ENCODE assay signal across 10 mouse cellular contexts in genomic region chr11:88901341-88901802, GRCm38 (mm10). TPM values are rescaled to one million over a fixed set of nuclear protein-coding genes. Genes with fewer than 3 reads are reported as not detected.
DNase-seq lines count a peak whose midpoint lies in the region; ATAC-seq and TF ChIP-seq lines count a peak whose summit lies in the region.
"Had no signal": no experiment of that assay in that cellular context is flagged by ENCODE, and none has a peak within 500 bp of the region (broad histone marks: within the 10 kb centered on the region; RNA-seq: fewer than 3 reads in every experiment).

No protein-coding gene starts in this region.

- no peak for TF ChIP-seq CTCF in lung, adult 2 months (IDR thresholded peaks at IDR 0.05; ENCODE audit: insufficient read depth, low read length)

- H3K9ac ChIP-seq in lung, embryonic 15.5 days: no peak overlapping the region
- H3K9ac ChIP-seq in heart, embryonic 13.5 days: peak overlapping the region; percentile 17
- no peak overlapping the region for H3K9ac ChIP-seq in intestine, embryonic 16.5 days (ENCODE audit: low read depth, low read length)
- H3K9ac ChIP-seq: liver, embryonic 14.5 days had no signal

- H3K36me3 ChIP-seq in lung, embryonic 15.5 days: no peaks in the 10 kb centered on the region
- H3K36me3 ChIP-seq in heart, embryonic 13.5 days: no peaks in the 10 kb centered on the region
- H3K36me3 ChIP-seq in intestine, embryonic 16.5 days (ENCODE audit: control insufficient read depth, insufficient read depth, low read length): no peaks in the 10 kb centered on the region
- H3K36me3 ChIP-seq: G1E had no signal

- no peak for DNase-seq in lung, adult 2 months
- peak; percentile 57 to 81 for DNase-seq in kidney, postnatal 25 days
- no peak for DNase-seq in yolk sac, embryonic 10.5 days (ENCODE audit: low spot score)
- DNase-seq: cerebellum, postnatal 25 days had no signal

- H3K27ac ChIP-seq in lung, embryonic 15.5 days: peak overlapping the region; percentile 54
- H3K27ac ChIP-seq in heart, embryonic 13.5 days (replicated peaks): peak overlapping the region; percentile 80
- no peak overlapping the region for H3K27ac ChIP-seq in intestine, embryonic 16.5 days (ENCODE audit: low read length)
- H3K27ac ChIP-seq: liver, embryonic 14.5 days had no signal

- no peaks in the 10 kb centered on the region for H3K27me3 ChIP-seq in lung, embryonic 15.5 days
- no peaks in the 10 kb centered on the region for H3K27me3 ChIP-seq in heart, embryonic 13.5 days (replicated peaks)
- no peaks in the 10 kb centered on the region for H3K27me3 ChIP-seq in intestine, embryonic 16.5 days (replicated peaks; ENCODE audit: control insufficient read depth, insufficient read depth, low read length)

- ATAC-seq in lung, embryonic 15.5 days (ENCODE audit: borderline replicate concordance, extremely low read depth, low FRiP score, low TSS enrichment): peak; percentile 79
- ATAC-seq in heart, embryonic 13.5 days (ENCODE audit: extremely low read depth, insufficient number of reproducible peaks, low FRiP score, low TSS enrichment): no peak
- no peak for ATAC-seq in intestine, embryonic 16.5 days
- no peak for ATAC-seq in erythroblast, adult 5-6 weeks (replicated peaks; ENCODE audit: low FRiP score, poor library complexity, severe bottlenecking)

- H3K4me3 ChIP-seq in lung, embryonic 15.5 days: no peak overlapping the region
- no peak overlapping the region for H3K4me3 ChIP-seq in lung, adult 2 months (replicated peaks; ENCODE audit: extremely low read depth, low read depth, low read length)
- 0 out of 2 replicates have a peak overlapping the region, but pooled peaks have one; percentile 7 for H3K4me3 ChIP-seq in heart, embryonic 13.5 days
- H3K4me3 ChIP-seq in intestine, embryonic 16.5 days (ENCODE audit: low read length): no peak overlapping the region

- no peak for TF ChIP-seq POLR2A in lung, adult 2 months (IDR thresholded peaks at IDR 0.05; ENCODE audit: borderline replicate concordance, extremely low read depth, low read depth, low read length)

- no peaks in the 10 kb centered on the region for H3K9me3 ChIP-seq in lung, embryonic 15.5 days
- H3K9me3 ChIP-seq in heart, embryonic 13.5 days: no peaks in the 10 kb centered on the region
- no peaks in the 10 kb centered on the region for H3K9me3 ChIP-seq in intestine, embryonic 16.5 days (ENCODE audit: control insufficient read depth, low read length)
- H3K9me3 ChIP-seq: G1E had no signal

- peaks cover 24% of the 10 kb centered on the region for H3K4me1 ChIP-seq in lung, embryonic 15.5 days
- H3K4me1 ChIP-seq in lung, adult 2 months (ENCODE audit: control insufficient read depth, insufficient read depth, low read length): peaks cover 5% of the 10 kb centered on the region
- H3K4me1 ChIP-seq in heart, embryonic 13.5 days: peaks cover 42% of the 10 kb centered on the region
- H3K4me1 ChIP-seq in intestine, embryonic 16.5 days (ENCODE audit: control insufficient read depth, insufficient read depth, low read length): 0 out of 2 replicates have a peak, but pooled peaks cover 4% of the 10 kb centered on the region

- H3K4me2 ChIP-seq in lung, embryonic 15.5 days: peak overlapping the region; percentile 10; the same call in 1 of the 2 replicates
- peak overlapping the region; percentile 53 for H3K4me2 ChIP-seq in heart, embryonic 13.5 days
- H3K4me2 ChIP-seq in intestine, embryonic 16.5 days (ENCODE audit: low read depth, low read length): no peak overlapping the region

- 27% methylated on average over 7 of the region's 7 CpGs for WGBS in lung, embryonic 15.5 days
- 43% methylated on average over 7 of the region's 7 CpGs for WGBS in lung, adult 2 months
- 37% methylated on average over 7 of the region's 7 CpGs for WGBS in heart, embryonic 13.5 days
- 65% methylated on average over 7 of the region's 7 CpGs for WGBS in intestine, embryonic 16.5 days

RNA-seq across cellular contexts. Expression of gene Akap1, which starts 37.0 kb away (rescaled TPM):
- 18.3 and 18.8 TPM in 2 replicates for polyA plus RNA-seq in lung, embryonic 15.5 days (2015; fragmentation: Nextera tagmentation; extraction: Ambion mirVana)
- 22.3 and 32.2 TPM in 2 replicates for polyA plus RNA-seq in lung, adult 2 months (2012; rRNA removed)
- polyA plus RNA-seq in heart, embryonic 13.5 days (2015; fragmentation: Nextera tagmentation; extraction: Ambion mirVana): 31.4 and 33.7 TPM in 2 replicates
- polyA plus RNA-seq in intestine, embryonic 16.5 days (2015; fragmentation: Nextera tagmentation; extraction: Ambion mirVana): 27.5 and 28.7 TPM in 2 replicates
- total RNA-seq in erythroblast, adult 5-6 weeks (2015; ENCODE audit: low replicate concordance): 1.0 and 3.7 TPM in 2 replicates
- total RNA-seq in erythroblast, adult 5-6 weeks (2017; ENCODE audit: low replicate concordance): 0.98 and 3.7 TPM in 2 replicates

RNA-seq across cellular contexts. Expression of gene Scpep1, which starts 53.9 kb away (rescaled TPM):
- 88.7 and 90.7 TPM in 2 replicates for polyA plus RNA-seq in lung, embryonic 15.5 days (2015; fragmentation: Nextera tagmentation; extraction: Ambion mirVana)
- 17.7 and 28.1 TPM in 2 replicates for polyA plus RNA-seq in lung, adult 2 months (2012; rRNA removed)
- polyA plus RNA-seq in heart, embryonic 13.5 days (2015; fragmentation: Nextera tagmentation; extraction: Ambion mirVana): 44.6 and 49.1 TPM in 2 replicates
- polyA plus RNA-seq in intestine, embryonic 16.5 days (2015; fragmentation: Nextera tagmentation; extraction: Ambion mirVana): 168 and 189 TPM in 2 replicates
- total RNA-seq in erythroblast, adult 5-6 weeks (2015; ENCODE audit: low replicate concordance): 15.0 and 15.2 TPM in 2 replicates
- total RNA-seq in erythroblast, adult 5-6 weeks (2017; ENCODE audit: low replicate concordance): 4.6 and 8.6 TPM in 2 replicates

Comparison
In these comparisons a context has a peak if more than half of its experiments do, and no peak if none do; other contexts are left out.
1. DNase-seq: peak in kidney, postnatal 25 days (2 of 2); none in lung, adult 2 months (single experiment) and yolk sac, embryonic 10.5 days (single experiment).